Mouse (Mus musculus): ENCODE results near the gene Arhgap15. TPM values are rescaled to one million over a fixed set of nuclear protein-coding genes. Genes with fewer than 3 reads are reported as not detected.

Arhgap15 gene
- total RNA-seq, 4 experiments from 2014 or later = 0.48 to 1.4 (median 1.0) TPM

DNA sequence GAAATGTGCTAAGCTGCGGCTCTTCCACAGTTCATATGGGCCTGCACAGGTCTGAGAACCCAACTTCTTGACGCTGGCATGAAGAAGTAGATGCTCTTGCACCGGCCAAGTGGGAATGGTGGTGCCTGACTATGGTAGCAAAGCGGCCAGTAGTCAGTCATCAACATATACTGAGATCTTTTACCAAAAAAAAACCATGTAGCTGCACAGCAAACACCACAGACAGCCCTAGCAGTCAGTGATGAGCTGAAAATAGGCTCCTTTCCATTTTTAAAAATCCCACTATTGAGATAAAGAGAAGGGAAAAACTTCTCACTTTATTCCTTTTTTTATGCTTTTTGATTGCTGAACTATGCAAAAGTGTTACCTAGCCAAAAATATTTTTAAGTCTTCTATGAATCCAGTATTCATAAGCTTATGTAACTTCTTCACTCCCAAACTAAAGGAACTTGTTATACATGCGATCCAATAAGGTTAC lies 175.3 kb downstream of the Arhgap15 start:
- no peak for DNase-seq (ENCODE audit: low spot score in 2 of 2)

- no peak for DNase-seq (ENCODE audit: low spot score in 2 of 2)
Measured at GRCm38 (mm10) chr2:43931687-43932086, 183.1 kb downstream of the Arhgap15 start.

- DNase-seq (ENCODE audit: low spot score in 2 of 2) = no peak
Measured at GRCm38 (mm10) chr2:43939196-43939595, 190.6 kb downstream of the Arhgap15 start.

GRCm38 (mm10) chr2:43945679-43946078 lies 197.1 kb downstream of the Arhgap15 start:
- DNase-seq (ENCODE audit: low spot score in 2 of 2) = no peak

DNA sequence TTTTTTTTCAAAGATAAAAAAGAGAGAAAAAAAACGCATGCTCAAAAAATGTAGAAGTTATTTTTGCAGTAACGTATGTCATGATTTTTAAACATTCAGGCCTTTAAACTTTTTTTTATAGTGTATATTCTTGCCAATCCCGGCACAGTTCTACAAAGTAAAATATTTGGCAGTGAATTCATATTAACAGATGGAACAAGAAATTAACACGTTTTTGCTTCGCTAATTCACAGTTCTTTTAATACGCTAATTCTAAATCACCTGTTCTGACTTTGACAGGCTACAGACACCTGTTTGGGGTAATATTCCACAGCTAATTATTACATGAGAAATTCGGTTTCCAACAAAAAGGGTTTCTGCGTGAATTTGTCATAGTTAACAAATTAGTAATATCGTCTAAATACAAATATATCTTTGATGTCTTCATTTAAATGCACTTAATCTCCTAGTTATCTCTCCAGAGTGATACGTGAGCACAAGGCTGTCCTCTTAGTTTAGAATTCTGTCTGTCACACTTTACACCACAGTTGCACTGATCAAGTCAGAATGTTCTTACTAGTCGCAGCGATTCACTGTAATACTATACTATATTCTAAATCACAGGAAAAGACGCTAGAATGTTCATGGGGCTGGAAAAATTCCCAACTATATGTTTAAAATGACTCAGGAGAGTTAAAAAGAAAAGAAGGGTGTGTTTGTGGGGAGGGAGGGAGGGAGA lies 201.3 kb downstream of the Arhgap15 start:
- no peak for DNase-seq (ENCODE audit: low spot score in 2 of 2)

GRCm38 (mm10) chr2:43950741-43951140 lies 202.1 kb downstream of the Arhgap15 start:
- no peak for DNase-seq (ENCODE audit: low spot score in 2 of 2)

GRCm38 (mm10) chr2:43959189-43959588 lies 210.6 kb downstream of the Arhgap15 start:
- no peak for DNase-seq (ENCODE audit: low spot score in 2 of 2)

DNA sequence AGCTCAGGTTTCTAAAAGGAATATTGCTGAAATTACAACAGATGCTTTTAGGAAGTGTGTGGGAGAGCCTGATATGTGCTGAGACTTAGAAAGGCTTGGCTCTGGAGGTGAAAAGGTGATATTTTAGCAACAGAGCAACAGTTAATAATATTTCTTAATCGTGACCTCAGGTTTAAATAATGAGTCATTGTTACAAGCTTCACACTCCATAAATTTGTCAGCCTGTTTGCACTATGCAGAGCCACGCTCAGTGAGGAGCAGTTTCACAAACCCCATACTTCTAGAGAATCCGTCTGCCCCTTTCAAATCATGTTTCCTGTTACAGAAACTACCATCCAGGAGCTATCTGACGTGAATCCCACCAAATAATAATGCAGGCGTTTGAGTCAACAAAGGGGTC lies 213.8 kb downstream of the Arhgap15 start:
- DNase-seq (ENCODE audit: low spot score in 2 of 2) = no peak

DNA sequence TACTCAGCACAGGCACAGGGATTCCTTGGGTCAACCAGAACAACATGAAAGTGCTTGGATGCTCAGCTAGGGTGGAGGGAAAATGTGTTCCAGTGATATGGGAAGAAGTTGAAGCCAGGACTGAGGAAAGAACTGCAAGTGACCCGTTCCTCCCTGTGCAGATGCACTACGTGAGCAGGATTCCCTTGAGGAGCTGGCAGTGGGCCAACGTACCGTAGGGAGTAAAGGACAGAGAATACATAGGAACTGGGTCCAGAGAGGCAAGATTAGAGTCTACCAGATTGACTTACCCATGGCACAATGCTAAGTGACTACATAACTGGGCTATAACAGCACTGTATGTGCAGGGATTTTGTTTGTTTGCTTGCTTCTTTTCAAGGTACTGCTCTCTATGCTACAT lies 220.0 kb downstream of the Arhgap15 start:
- DNase-seq (ENCODE audit: low spot score in 2 of 2) = no peak

- no peak for DNase-seq (ENCODE audit: low spot score in 2 of 2)
Measured at GRCm38 (mm10) chr2:43977732-43978131, 229.1 kb downstream of the Arhgap15 start.

DNA sequence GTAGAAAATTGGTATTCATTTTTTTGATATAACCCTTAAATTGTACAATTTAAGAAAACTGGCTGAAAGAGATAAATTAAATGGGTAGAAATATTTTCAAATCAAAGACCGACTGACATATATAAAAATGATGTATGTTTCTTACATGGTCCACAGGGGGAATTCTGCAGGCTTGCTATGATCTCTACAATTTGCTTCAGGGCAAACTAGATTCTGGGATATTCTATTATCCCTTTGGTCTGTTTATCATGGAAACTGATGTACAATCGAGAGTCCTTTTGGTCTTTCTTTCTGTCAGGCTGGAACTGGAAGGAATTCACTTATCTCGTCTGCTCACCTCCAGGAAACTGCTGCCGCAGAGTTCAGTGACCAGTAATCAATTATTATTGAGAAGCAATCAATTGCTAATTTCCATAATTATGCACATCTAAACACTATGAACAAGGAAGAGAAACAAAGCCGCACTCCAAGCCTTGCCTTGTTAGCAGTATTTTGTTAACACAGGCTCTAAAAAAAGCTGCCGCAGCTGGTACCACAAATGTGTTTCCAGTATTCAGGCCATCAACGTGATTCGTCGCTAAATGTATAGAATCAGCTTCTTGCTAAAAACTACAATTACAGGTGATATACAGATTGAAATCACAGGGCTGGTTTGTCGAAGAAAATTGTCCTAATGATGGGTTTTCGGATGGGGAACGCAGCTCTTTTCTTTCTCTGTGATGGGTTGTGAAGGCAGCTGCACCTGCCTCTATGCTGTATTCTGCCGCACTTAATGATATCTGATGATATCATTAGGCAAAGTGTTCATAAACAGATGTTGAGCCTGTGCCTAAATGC lies 229.8 kb downstream of the Arhgap15 start:
- DNase-seq (ENCODE audit: low spot score in 2 of 2) = no peak

DNA sequence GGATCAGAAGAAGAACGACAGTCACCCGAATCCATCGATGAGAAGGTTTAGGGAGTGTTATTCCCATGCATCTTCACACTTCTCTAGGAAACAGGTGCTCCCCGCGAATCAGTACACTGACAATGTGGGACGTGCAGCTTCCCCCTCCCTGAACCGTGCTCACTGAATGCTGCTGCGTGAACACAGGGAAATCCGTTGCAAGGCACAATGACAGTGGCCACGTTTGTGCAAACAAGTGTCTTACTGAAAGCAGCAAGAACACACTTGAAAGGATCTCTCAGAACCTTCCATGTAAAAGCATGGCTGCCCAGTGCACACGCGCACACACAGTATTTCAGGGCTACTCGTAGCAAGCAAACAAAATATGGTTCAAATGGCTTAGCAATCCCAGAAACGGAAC lies 237.4 kb downstream of the Arhgap15 start:
- DNase-seq (ENCODE audit: low spot score in 2 of 2) = no peak

- DNase-seq (ENCODE audit: low spot score in 2 of 2) = no peak
Measured at GRCm38 (mm10) chr2:43987919-43988318, 239.3 kb downstream of the Arhgap15 start.

DNA sequence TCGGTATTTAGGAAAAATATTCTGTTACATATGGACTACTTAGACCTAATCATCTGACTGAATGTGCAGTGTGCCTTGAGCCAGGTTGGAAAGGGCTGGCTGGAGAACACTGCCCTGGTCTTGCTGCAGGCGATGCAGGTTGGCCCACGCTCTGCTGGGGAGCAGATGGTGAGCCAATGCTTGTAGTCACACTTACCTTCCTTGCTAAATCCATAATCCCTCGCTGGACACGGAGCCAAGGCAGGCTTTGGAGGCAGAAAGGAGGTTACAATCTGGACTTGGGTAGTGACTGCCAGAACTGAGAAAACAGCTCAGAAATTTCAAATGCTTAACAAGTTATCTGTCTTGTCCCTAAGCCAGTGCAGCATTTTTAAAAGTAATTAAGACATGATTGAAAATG lies 241.2 kb downstream of the Arhgap15 start:
- DNase-seq (ENCODE audit: low spot score in 2 of 2) = no peak

GRCm38 (mm10) chr2:43992510-43992909 lies 243.9 kb downstream of the Arhgap15 start:
- no peak for DNase-seq (ENCODE audit: low spot score in 2 of 2)

DNA sequence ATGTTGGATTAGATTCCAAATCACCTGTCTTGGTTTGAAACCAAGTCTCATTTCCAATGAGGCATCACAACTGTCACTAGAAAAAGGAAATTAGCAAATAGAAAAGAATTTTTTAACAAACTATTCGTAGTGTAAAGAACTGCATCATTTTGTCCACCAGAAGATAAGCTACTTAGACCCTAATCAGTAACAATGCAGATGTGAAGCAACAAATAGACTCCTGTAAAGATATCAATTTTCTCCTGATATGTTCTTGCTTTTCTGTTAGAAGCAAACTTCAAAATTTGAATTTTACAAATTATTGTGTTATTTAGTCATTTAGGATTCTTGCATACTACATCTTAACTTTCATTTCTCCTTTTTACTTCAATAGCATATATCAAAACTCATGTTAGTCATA lies 253.8 kb downstream of the Arhgap15 start:
- DNase-seq (ENCODE audit: low spot score in 2 of 2) = no peak

DNA sequence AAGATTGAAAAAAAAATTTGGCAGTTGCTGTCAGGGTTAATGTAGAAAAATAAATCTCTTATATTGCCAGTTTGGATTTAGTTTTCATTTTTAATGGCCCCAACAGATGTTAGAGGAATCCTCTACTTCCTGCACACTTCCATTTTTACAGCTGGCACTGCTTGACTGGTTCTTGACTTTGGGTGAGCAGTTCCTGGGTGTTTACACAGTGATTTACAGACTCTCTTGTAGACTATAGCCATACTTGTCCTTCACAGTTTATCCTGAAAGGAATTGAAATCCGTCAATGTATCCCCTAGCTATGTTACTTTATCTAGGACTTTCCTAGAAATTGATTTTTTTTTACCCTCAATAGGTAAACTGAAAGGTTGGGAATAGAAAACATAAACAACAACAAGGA lies 261.6 kb downstream of the Arhgap15 start:
- DNase-seq (ENCODE audit: low spot score in 2 of 2) = no peak

DNA sequence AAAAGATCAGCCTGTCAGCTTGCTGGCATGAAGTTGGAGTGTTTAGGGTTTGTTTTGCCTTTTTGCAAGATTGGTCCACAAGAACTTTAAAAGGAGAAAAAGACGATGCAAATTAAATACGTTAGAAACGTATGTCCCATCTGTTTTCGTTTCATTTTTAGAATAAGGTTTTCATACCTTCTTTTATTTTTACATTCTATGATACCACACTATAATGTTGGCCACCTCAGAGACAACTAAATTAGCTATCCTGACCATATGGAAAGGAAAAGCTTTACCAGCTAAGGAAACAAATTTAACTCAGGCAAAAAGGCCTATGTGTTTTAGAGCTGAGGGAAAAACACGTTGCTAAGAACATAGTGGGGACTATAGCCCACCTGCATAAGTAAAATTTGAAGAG lies 264.8 kb downstream of the Arhgap15 start:
- no peak for DNase-seq (ENCODE audit: low spot score in 2 of 2)

- DNase-seq (ENCODE audit: low spot score in 2 of 2) = no peak
Measured at GRCm38 (mm10) chr2:44016720-44017119, 268.1 kb downstream of the Arhgap15 start.

- DNase-seq (ENCODE audit: low spot score in 2 of 2) = no peak
Measured at GRCm38 (mm10) chr2:44017405-44018026, 268.9 kb downstream of the Arhgap15 start.

GRCm38 (mm10) chr2:44018033-44018432 lies 269.4 kb downstream of the Arhgap15 start:
- no peak for DNase-seq (ENCODE audit: low spot score in 2 of 2)

DNA sequence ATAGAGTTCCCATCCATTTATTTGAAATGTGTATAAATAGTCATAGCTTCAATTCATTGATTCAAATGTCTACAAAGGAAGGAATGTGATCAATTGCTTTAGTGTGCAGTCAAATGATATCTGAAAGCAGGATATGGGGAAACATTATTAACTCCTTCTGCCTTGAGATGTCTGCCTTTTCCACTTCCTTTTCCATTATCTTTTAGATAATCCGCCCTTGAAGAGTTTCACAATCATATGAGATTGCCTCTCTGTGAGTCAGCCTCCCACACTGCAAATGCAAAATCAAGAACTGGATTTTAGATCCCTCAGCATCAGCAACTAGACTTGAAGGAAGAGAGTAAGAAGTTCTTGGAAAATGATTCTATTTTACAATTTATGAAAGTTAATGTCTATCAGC lies 276.1 kb downstream of the Arhgap15 start:
- DNase-seq (ENCODE audit: low spot score in 2 of 2) = no peak
